Mouse (Mus musculus): ENCODE data around the gene Ldah. TPM values are rescaled to one million over a fixed set of nuclear protein-coding genes. Genes with fewer than 3 reads are reported as not detected.

Gene Ldah
- polyA plus RNA-seq, 1 experiment from 2014 or later: 59.2 TPM

- 62% methylated on average over 7 of the region's 7 CpGs for whole genome bisulfite sequencing (ENCODE audit: insufficient replicate concordance)
- Histone ChIP-seq H3K9ac (ENCODE audit: low read depth, low read length) (no peak overlapping the region), H3K9me3 (replicated peaks; ENCODE audit: control insufficient read depth, low read length) (no peaks in the 10 kb centered on the region), H3K4me1 (ENCODE audit: control insufficient read depth, insufficient read depth, low read length) (peaks cover 5% of the 10 kb centered on the region; the same call in 1 of the 2 replicates), H3K27ac (ENCODE audit: low read depth, low read length) (peak overlapping the region; percentile 29; the same call in 1 of the 2 replicates), H3K36me3 (ENCODE audit: control insufficient read depth, insufficient read depth, low read length) (no peaks in the 10 kb centered on the region), H3K4me2 (no peak overlapping the region), H3K4me3 (ENCODE audit: low read depth, low read length) (no peak overlapping the region), H3K27me3 (ENCODE audit: control insufficient read depth, insufficient read depth, low read length) (no peaks in the 10 kb centered on the region)
- no peak for ATAC-seq (replicated peaks; ENCODE audit: insufficient number of reproducible peaks, low FRiP score, low TSS enrichment)
Measured at GRCm38 (mm10) chr12:8266311-8266710, 58.4 kb downstream of the Ldah start.

GRCm38 (mm10) chr12:8269627-8270026 is 61.7 kb downstream of the Ldah start:
- 94% methylated on average over 11 of the region's 11 CpGs for WGBS (ENCODE audit: insufficient replicate concordance)
- Histone ChIP-seq H3K27ac (ENCODE audit: low read depth, low read length) (no peak overlapping the region), H3K4me2 (no peak overlapping the region), H3K27me3 (ENCODE audit: control insufficient read depth, insufficient read depth, low read length) (no peaks in the 10 kb centered on the region), H3K4me3 (ENCODE audit: low read depth, low read length) (no peak overlapping the region), H3K4me1 (ENCODE audit: control insufficient read depth, insufficient read depth, low read length) (peaks cover 9% of the 10 kb centered on the region), H3K9me3 (replicated peaks; ENCODE audit: control insufficient read depth, low read length) (no peaks in the 10 kb centered on the region), H3K36me3 (ENCODE audit: control insufficient read depth, insufficient read depth, low read length) (no peaks in the 10 kb centered on the region), H3K9ac (ENCODE audit: low read depth, low read length) (no peak overlapping the region)
- no peak for ATAC-seq (replicated peaks; ENCODE audit: insufficient number of reproducible peaks, low FRiP score, low TSS enrichment)

GRCm38 (mm10) chr12:8271405-8271804 is 63.5 kb downstream of the Ldah start:
- Histone ChIP-seq H3K4me1 (ENCODE audit: control insufficient read depth, insufficient read depth, low read length) (peaks cover 6% of the 10 kb centered on the region), H3K4me2 (no peak overlapping the region), H3K4me3 (ENCODE audit: low read depth, low read length) (no peak overlapping the region), H3K27ac (ENCODE audit: low read depth, low read length) (no peak overlapping the region), H3K27me3 (ENCODE audit: control insufficient read depth, insufficient read depth, low read length) (no peaks in the 10 kb centered on the region), H3K9me3 (replicated peaks; ENCODE audit: control insufficient read depth, low read length) (no peaks in the 10 kb centered on the region), H3K36me3 (ENCODE audit: control insufficient read depth, insufficient read depth, low read length) (no peaks in the 10 kb centered on the region), H3K9ac (ENCODE audit: low read depth, low read length) (no peak overlapping the region)
- no peak for ATAC-seq (replicated peaks; ENCODE audit: insufficient number of reproducible peaks, low FRiP score, low TSS enrichment)
- WGBS (ENCODE audit: insufficient replicate concordance): 66% methylated on average over 2 of the region's 2 CpGs

- Histone ChIP-seq H3K27ac (ENCODE audit: low read depth, low read length) (peak overlapping the region; percentile 35; the same call in 1 of the 2 replicates), H3K4me2 (no peak overlapping the region), H3K27me3 (ENCODE audit: control insufficient read depth, insufficient read depth, low read length) (no peaks in the 10 kb centered on the region), H3K9ac (ENCODE audit: low read depth, low read length) (no peak overlapping the region), H3K9me3 (replicated peaks; ENCODE audit: control insufficient read depth, low read length) (no peaks in the 10 kb centered on the region), H3K4me1 (ENCODE audit: control insufficient read depth, insufficient read depth, low read length) (peaks cover 9% of the 10 kb centered on the region), H3K36me3 (ENCODE audit: control insufficient read depth, insufficient read depth, low read length) (no peaks in the 10 kb centered on the region), H3K4me3 (ENCODE audit: low read depth, low read length) (no peak overlapping the region)
- WGBS (ENCODE audit: insufficient replicate concordance): 65% methylated on average over 6 of the region's 6 CpGs
- no peak for ATAC-seq (replicated peaks; ENCODE audit: insufficient number of reproducible peaks, low FRiP score, low TSS enrichment)
Measured at GRCm38 (mm10) chr12:8273471-8274171, 65.7 kb downstream of the Ldah start.

- Histone ChIP-seq H3K9ac (ENCODE audit: low read depth, low read length) (no peak overlapping the region), H3K27me3 (ENCODE audit: control insufficient read depth, insufficient read depth, low read length) (no peaks in the 10 kb centered on the region), H3K36me3 (ENCODE audit: control insufficient read depth, insufficient read depth, low read length) (no peaks in the 10 kb centered on the region), H3K9me3 (replicated peaks; ENCODE audit: control insufficient read depth, low read length) (no peaks in the 10 kb centered on the region), H3K27ac (ENCODE audit: low read depth, low read length) (no peak overlapping the region), H3K4me1 (ENCODE audit: control insufficient read depth, insufficient read depth, low read length) (peaks cover 11% of the 10 kb centered on the region), H3K4me2 (no peak overlapping the region), H3K4me3 (ENCODE audit: low read depth, low read length) (no peak overlapping the region)
- no peak for ATAC-seq (replicated peaks; ENCODE audit: insufficient number of reproducible peaks, low FRiP score, low TSS enrichment)
- WGBS (ENCODE audit: insufficient replicate concordance): 92% methylated on average over 4 of the region's 4 CpGs
Measured at GRCm38 (mm10) chr12:8275424-8275823, 67.5 kb downstream of the Ldah start.

GRCm38 (mm10) chr12:8281225-8282017 is 73.5 kb downstream of the Ldah start:
- no peak for ATAC-seq (replicated peaks; ENCODE audit: insufficient number of reproducible peaks, low FRiP score, low TSS enrichment)
- no peaks in the 10 kb centered on the region for H3K9me3 ChIP-seq (replicated peaks; ENCODE audit: control insufficient read depth, low read length)
- H3K9ac ChIP-seq (ENCODE audit: low read depth, low read length): no peak overlapping the region
- WGBS (ENCODE audit: insufficient replicate concordance): 74% methylated on average over 15 of the region's 15 CpGs
- H3K36me3 ChIP-seq (ENCODE audit: control insufficient read depth, insufficient read depth, low read length): no peaks in the 10 kb centered on the region
- H3K27ac ChIP-seq (ENCODE audit: low read depth, low read length): no peak overlapping the region
- peaks cover 12% of the 10 kb centered on the region; the same call in 1 of the 2 replicates for H3K4me1 ChIP-seq (ENCODE audit: control insufficient read depth, insufficient read depth, low read length)
- H3K27me3 ChIP-seq (ENCODE audit: control insufficient read depth, insufficient read depth, low read length): no peaks in the 10 kb centered on the region
- no peak overlapping the region for H3K4me3 ChIP-seq (ENCODE audit: low read depth, low read length)
- H3K4me2 ChIP-seq: no peak overlapping the region

- H3K27me3 ChIP-seq (ENCODE audit: control insufficient read depth, insufficient read depth, low read length): no peaks in the 10 kb centered on the region
- 68% methylated on average over 3 of the region's 3 CpGs for WGBS (ENCODE audit: insufficient replicate concordance)
- no peak overlapping the region for H3K9ac ChIP-seq (ENCODE audit: low read depth, low read length)
- no peak overlapping the region for H3K27ac ChIP-seq (ENCODE audit: low read depth, low read length)
- no peak overlapping the region for H3K4me3 ChIP-seq (ENCODE audit: low read depth, low read length)
- no peaks in the 10 kb centered on the region for H3K4me1 ChIP-seq (ENCODE audit: control insufficient read depth, insufficient read depth, low read length)
- no peak overlapping the region for H3K4me2 ChIP-seq
- ATAC-seq (replicated peaks; ENCODE audit: insufficient number of reproducible peaks, low FRiP score, low TSS enrichment): no peak
- peaks cover 3% of the 10 kb centered on the region; the same call in 1 of the 2 replicates for H3K36me3 ChIP-seq (ENCODE audit: control insufficient read depth, insufficient read depth, low read length)
- H3K9me3 ChIP-seq (replicated peaks; ENCODE audit: control insufficient read depth, low read length): no peaks in the 10 kb centered on the region
Measured at GRCm38 (mm10) chr12:8287970-8288369, 80.1 kb downstream of the Ldah start.

GRCm38 (mm10) chr12:8289099-8289498 is 81.2 kb downstream of the Ldah start:
- Histone ChIP-seq H3K4me3 (ENCODE audit: low read depth, low read length) (no peak overlapping the region), H3K27ac (ENCODE audit: low read depth, low read length) (no peak overlapping the region), H3K27me3 (ENCODE audit: control insufficient read depth, insufficient read depth, low read length) (no peaks in the 10 kb centered on the region), H3K4me2 (no peak overlapping the region), H3K9ac (ENCODE audit: low read depth, low read length) (no peak overlapping the region), H3K36me3 (ENCODE audit: control insufficient read depth, insufficient read depth, low read length) (peaks cover 3% of the 10 kb centered on the region; the same call in 1 of the 2 replicates), H3K9me3 (replicated peaks; ENCODE audit: control insufficient read depth, low read length) (no peaks in the 10 kb centered on the region), H3K4me1 (ENCODE audit: control insufficient read depth, insufficient read depth, low read length) (no peaks in the 10 kb centered on the region)
- ATAC-seq (replicated peaks; ENCODE audit: insufficient number of reproducible peaks, low FRiP score, low TSS enrichment): no peak
- WGBS (ENCODE audit: insufficient replicate concordance): 86% methylated on average over 6 of the region's 6 CpGs

All from heart, embryonic 11.5 days (tissue).